Mouse (Mus musculus) liver, adult 2 months (tissue): ENCODE results near the gene Nfrkb.

Experiments used
- CTCF ChIP-seq: fragments of 200-500 bp; IDR thresholded peaks from 2 replicates; pipeline ENCODE4 v1.5.1; 2011; ENCODE audit warnings: low read depth, low read length, control low read depth
- POLR2A ChIP-seq: fragments of 200-500 bp; IDR thresholded peaks from 2 replicates; pipeline ENCODE4 v1.6.1; 2011; ENCODE audit warnings: low read length, control low read depth; ENCODE audit not compliant: insufficient read depth; ENCODE audit errors: extremely low read depth

DNA sequence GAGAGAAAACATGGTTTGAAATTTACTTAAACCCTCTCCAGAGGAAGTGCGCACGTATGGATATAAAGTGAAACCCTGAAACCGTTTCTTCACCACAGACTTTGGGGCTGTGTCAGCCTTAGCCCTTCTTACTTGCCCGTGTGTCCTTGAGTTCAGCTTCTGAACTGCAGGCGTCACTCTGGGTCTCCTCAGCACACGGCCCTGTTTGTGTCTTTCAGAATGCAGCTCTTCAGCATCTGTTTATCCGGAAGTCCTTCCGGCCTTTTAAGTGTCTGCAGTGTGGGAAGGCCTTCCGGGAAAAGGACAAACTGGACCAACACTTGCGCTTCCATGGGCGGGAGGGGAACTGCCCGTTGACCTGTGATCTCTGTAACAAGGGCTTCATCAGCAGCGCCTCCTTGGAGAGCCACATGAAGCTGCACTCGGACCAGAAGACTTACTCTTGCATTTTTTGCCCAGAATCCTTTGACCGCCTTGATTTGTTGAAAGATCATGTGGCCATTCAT is 39.4 kb upstream of the Nfrkb start:
- TF ChIP-seq POLR2A (no peak), CTCF (no peak)
